ENCODE assay signal across 8 mouse cellular contexts in genomic region chr11:76845275-76845980, GRCm38 (mm10). TPM values are rescaled to one million over a fixed set of nuclear protein-coding genes. Genes with fewer than 3 reads are reported as not detected.
DNase-seq lines count a peak whose midpoint lies in the region; ATAC-seq and TF ChIP-seq lines count a peak whose summit lies in the region.

No protein-coding gene starts in this region.

- no peak overlapping the region for H3K27ac ChIP-seq in heart, embryonic 12.5 days (ENCODE audit: poor library complexity, severe bottlenecking)
- H3K27ac ChIP-seq in kidney, embryonic 16.5 days (ENCODE audit: low read length), result no peak overlapping the region
- H3K27ac ChIP-seq in spleen, adult 2 months (ENCODE audit: insufficient read depth, low read length), result no peak overlapping the region

- no peaks in the 10 kb centered on the region for H3K9me3 ChIP-seq in heart, embryonic 12.5 days (replicated peaks)
- no peaks in the 10 kb centered on the region for H3K9me3 ChIP-seq in kidney, embryonic 16.5 days (ENCODE audit: low read length)

- no peaks in the 10 kb centered on the region for H3K27me3 ChIP-seq in heart, embryonic 12.5 days (replicated peaks)
- no peaks in the 10 kb centered on the region for H3K27me3 ChIP-seq in kidney, embryonic 16.5 days (ENCODE audit: insufficient read depth, low read length)
- peaks cover 9% of the 10 kb centered on the region for H3K27me3 ChIP-seq in spleen, adult 2 months (ENCODE audit: control insufficient read depth, insufficient read depth, low read length)

- H3K4me3 ChIP-seq in heart, embryonic 12.5 days, result peak overlapping the region; percentile 92
- peak overlapping the region; percentile 87 for H3K4me3 ChIP-seq in kidney, embryonic 16.5 days (ENCODE audit: low read length)
- H3K4me3 ChIP-seq in spleen, adult 2 months (ENCODE audit: extremely low read depth, insufficient read depth, insufficient read length), result peak overlapping the region; percentile 76

- H3K36me3 ChIP-seq in heart, embryonic 12.5 days, result no peaks in the 10 kb centered on the region
- no peaks in the 10 kb centered on the region for H3K36me3 ChIP-seq in kidney, embryonic 16.5 days (ENCODE audit: insufficient read depth, low read length)
- H3K36me3 ChIP-seq in spleen, adult 2 months (ENCODE audit: control insufficient read depth, insufficient read depth, low read length), result no peaks in the 10 kb centered on the region

- no peak for ATAC-seq in heart, embryonic 12.5 days (ENCODE audit: insufficient number of reproducible peaks, low FRiP score)
- ATAC-seq in kidney, embryonic 16.5 days (ENCODE audit: low FRiP score, low TSS enrichment), result no peak

- H3K4me2 ChIP-seq in heart, embryonic 12.5 days, result peak overlapping the region; percentile 85
- H3K4me2 ChIP-seq in kidney, embryonic 16.5 days (replicated peaks; ENCODE audit: low read depth, low read length), result peak overlapping the region; percentile 90

- no peak for TF ChIP-seq POLR2A in spleen, adult 2 months (IDR thresholded peaks at IDR 0.05; ENCODE audit: low read depth, low read length)

- TF ChIP-seq CTCF in spleen, adult 2 months (IDR thresholded peaks at IDR 0.05; ENCODE audit: extremely low read depth, insufficient read depth, insufficient read length, insufficient replicate concordance), result no peak

- intact Hi-C loops in left cerebral cortex, postnatal 36 days (cut with DNase I), result loop anchor here (5.0 kb wide), 1 partner anchor 102 kb away; no protein-coding TSS in a partner anchor
- intact Hi-C loops in left cerebral cortex, postnatal 4 days (cut with DNase I), result no loop called here

- DNase-seq in left cerebral cortex, postnatal 36 days (ENCODE audit: low spot score in 2 of 2), result peak; percentile 32 to 44
- DNase-seq in left cerebral cortex, adult 11 months (ENCODE audit: low spot score), result no peak
- DNase-seq in adrenal gland, postnatal 36 days, result peak; percentile 20 to 29
- DNase-seq in lung, postnatal 14 days, result peak; percentile 33
- peak; percentile 47 to 49 for DNase-seq in spleen, adult 2 months (ENCODE audit: low read depth in 1 of 2, low spot score in 2 of 2)
- DNase-seq in left cerebral cortex, postnatal 4 days, result no peak

- peaks cover 28% of the 10 kb centered on the region for H3K4me1 ChIP-seq in heart, embryonic 12.5 days (replicated peaks)
- peaks cover 38% of the 10 kb centered on the region for H3K4me1 ChIP-seq in kidney, embryonic 16.5 days (ENCODE audit: insufficient read depth, low read length)
- H3K4me1 ChIP-seq in spleen, adult 2 months (ENCODE audit: control insufficient read depth, insufficient read depth, insufficient read length), result peaks cover 5% of the 10 kb centered on the region

- peak overlapping the region; percentile 96 for H3K9ac ChIP-seq in heart, embryonic 12.5 days
- peak overlapping the region; percentile 94 for H3K9ac ChIP-seq in kidney, embryonic 16.5 days (replicated peaks; ENCODE audit: low read length)

- WGBS in heart, embryonic 12.5 days, result 25% methylated on average over 15 of the region's 15 CpGs
- 11% methylated on average over 15 of the region's 15 CpGs for WGBS in kidney, embryonic 16.5 days
- 7% methylated on average over 15 of the region's 15 CpGs for WGBS in spleen, adult 2 months

RNA-seq across cellular contexts. Expression of gene Cpd, which starts 1.4 kb away (rescaled TPM):
- total RNA-seq in left cerebral cortex, postnatal 36 days (2021), result 10 to 100 TPM; 53.0 to 56.1 TPM
- total RNA-seq in adrenal gland, postnatal 36 days (2021), result 10 to 100 TPM; 42.1 to 47.6 TPM
- 24.3 and 25.7 TPM in 2 replicates for polyA plus RNA-seq in heart, embryonic 12.5 days (2016; fragmentation: Nextera tagmentation; extraction: Ambion mirVana)
- polyA plus RNA-seq in kidney, embryonic 16.5 days (2015; fragmentation: Nextera tagmentation; extraction: Ambion mirVana), result 12.3 and 13.9 TPM in 2 replicates
- 3.4 and 4.7 TPM in 2 replicates for polyA plus RNA-seq in spleen, adult 2 months (2012; rRNA removed)
- 10 to 100 TPM; 56.8 to 56.9 TPM for total RNA-seq in left cerebral cortex, postnatal 4 days (2021)

RNA-seq across cellular contexts. Expression of gene Tmigd1, which starts 56.5 kb away (rescaled TPM):
- not detected for total RNA-seq in left cerebral cortex, postnatal 36 days (2021)
- total RNA-seq in adrenal gland, postnatal 36 days (2021), result 1 to 10 TPM in 1 of 2 experiments, under 1 TPM in 1; 0.66 to 1.1 TPM
- polyA plus RNA-seq in heart, embryonic 12.5 days (2016; fragmentation: Nextera tagmentation; extraction: Ambion mirVana), result 0.30 TPM in 1 of 2 replicates, not detected in the other
- 3.2 and 4.1 TPM in 2 replicates for polyA plus RNA-seq in kidney, embryonic 16.5 days (2015; fragmentation: Nextera tagmentation; extraction: Ambion mirVana)
- not detected in 2 replicates for polyA plus RNA-seq in spleen, adult 2 months (2012; rRNA removed)
- not detected for total RNA-seq in left cerebral cortex, postnatal 4 days (2021)

Comparison
In these comparisons a context has a peak if more than half of its experiments do, and no peak if none do; other contexts are left out.
1. DNase-seq: peak in left cerebral cortex, postnatal 36 days (2 of 2), adrenal gland, postnatal 36 days (2 of 2), lung, postnatal 14 days (single experiment) and spleen, adult 2 months (2 of 2); none in left cerebral cortex, adult 11 months (single experiment) and left cerebral cortex, postnatal 4 days (single experiment).
2. Peak in every context shown above with its lines, with median percentiles within 50 percentile points of each other: H3K4me3 ChIP-seq.